Mouse (Mus musculus) kidney, postnatal 10 days (tissue): ENCODE data around the gene Ccr1l1.
"Not testable (repeated sequence)": the region's sequence is repeated elsewhere in the genome, so short reads cannot be mapped to it uniquely, and the experiment has no call there.

Experiments
- DNase-seq: peaks from one replicate; pipeline ENCODE4 v3.0.0; 2021; ENCODE audit warnings: mixed read lengths

Ccr1l1 gene

DNA sequence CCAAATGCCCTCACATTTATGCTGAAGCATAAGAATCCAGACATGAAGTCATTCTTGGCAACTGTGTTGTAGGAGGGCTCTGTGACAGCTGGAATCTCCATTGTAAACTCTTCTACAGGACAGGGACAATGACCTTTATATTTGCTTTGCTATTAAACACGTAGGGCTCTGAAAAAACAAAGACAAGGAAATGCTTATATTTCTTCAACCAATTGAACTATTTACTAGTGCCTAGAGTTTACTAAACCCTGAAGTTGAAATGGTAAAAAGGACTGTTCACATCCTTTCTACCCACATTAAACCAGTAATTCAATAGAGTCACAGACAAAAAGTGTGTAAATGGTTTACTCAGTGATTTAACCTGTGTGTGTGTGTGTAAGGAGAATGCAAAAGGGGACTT is at the start of gene Ccr1l1:
Ccr1l1 (minus strand) TSS at position 101 of the 400 bp plus-strand sequence.
- no peak for DNase-seq

DNA sequence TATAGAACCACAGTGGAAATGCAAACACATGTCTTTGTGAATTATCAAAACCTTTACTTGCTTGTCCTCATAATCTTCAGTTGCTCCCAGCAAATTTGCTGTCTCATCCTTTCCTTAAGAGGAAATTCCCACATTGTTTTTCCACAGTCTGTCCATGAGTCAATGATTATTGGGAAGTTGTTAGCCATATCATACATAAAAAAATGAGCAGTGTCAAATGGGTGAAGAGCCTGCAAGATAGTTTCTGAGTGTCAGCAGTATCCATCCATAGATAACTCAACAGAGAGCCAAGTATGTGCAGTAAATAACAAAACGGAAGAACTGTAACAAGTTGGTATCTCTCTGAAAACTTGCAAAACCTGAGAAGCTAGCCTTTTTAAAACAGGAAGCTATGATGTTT is 43.5 kb upstream of the Ccr1l1 start, which contains the start of gene Ccr3:
Ccr3 (plus strand) TSS at position 301 of the 400 bp plus-strand sequence.
- DNase-seq = no peak

DNA sequence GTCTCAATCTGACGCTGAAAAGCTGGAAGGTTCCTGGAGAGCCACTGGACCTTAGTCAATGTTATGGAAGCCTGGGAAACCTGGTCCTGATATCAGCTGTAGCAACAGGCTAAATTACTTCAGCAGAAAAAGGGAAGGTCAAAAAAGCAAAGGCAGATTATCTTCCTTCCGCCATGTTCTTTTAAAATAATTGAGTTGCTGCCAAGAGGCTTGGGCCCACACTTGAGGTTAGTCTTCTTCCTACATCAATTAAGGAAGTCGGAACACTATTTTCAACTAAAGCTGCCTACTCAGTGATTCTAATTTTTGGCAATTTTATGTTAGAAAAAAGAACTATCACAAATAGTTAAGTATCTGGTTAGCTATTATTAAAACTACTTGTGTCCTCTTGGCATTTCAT is 41.7 kb upstream of the Ccr1l1 start:
- DNase-seq = no peak

DNA sequence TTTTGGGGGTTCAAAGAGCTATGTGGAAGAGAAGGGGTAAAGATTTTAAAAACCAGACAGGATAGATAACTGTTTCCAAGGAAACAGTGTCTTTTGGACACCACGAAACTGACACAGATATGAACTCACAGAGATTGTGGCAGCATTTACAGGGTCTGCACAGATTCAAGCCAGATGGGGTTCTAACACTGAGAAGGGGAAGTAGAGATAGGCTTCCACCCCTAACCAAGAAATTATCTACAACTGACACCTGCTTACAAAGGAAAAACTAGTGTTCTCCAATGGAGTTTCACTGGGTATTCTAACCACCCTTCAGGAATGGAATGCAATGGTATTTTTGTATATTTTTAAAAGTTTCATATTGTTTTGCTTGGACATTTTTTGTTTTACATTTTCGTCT is 37.8 kb upstream of the Ccr1l1 start:
- DNase-seq = no peak

DNA sequence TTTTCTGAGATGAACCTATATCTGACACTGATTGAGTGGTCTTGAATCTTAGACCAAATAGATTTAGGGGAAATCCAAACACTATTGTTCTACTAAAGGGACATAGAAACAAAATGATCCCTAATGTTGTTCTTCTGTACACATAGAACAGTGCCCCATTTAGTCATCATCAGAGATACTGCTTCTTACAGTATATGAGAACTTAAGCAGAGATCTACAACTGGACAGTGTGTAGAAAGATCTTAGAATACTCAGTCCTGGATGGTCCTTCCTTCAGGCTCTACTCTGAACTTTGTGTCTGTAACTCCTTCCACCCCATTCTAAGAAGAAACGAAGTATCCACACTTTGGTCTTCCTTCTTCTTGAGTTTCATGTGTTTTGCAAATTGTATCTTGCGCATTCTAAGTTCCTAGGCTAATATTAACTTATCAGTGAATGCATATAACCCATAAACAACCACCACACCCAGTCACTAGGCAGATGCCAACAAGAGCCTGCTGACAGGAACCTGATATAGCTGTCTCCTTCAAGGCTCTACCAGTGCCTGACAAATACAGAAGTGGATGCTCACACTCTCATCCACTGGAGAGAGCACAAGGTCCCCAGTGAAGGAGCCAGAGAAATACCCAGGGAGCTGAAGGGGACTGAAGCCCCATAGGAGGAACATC is 36.9 kb upstream of the Ccr1l1 start:
- DNase-seq = no peak

DNA sequence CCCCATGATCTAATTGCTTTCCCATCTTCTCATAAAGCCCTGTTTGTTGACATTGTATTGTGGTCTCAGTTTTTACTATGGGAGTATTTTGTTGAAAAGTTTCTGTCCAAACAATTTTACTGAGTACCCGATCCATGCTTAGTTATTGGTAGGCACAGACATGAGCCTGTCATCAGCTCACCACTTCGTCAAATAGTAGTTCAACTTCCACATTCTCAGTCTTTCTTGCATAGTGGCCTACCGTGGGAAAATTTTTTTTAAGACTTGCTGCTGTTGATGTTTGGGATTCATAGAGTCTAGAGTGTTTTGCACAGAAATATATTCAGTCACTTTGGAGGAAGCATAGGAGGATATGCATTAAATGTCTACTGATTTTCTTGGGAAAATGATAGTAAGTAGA is 35.1 kb upstream of the Ccr1l1 start:
- DNase-seq = no peak

DNA sequence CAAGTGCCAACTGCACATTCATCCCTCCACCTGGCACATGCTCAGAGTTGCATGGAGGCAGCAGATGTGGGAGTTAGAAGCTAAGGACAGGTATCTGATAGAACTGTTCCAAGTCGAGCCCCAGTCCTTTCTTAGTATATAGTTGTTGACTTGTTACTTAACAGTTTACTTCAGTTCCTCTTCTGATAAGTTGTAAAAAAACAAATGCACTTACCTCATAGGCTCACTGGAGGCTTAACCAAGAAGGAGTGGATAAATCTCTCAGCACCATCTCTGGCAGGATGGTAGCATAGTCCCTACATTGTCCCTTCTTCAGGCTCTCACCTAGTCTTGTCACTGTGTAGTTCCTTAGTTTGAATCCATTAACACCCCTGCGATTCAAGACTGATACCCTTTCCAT is 34.5 kb upstream of the Ccr1l1 start:
- no peak for DNase-seq

DNA sequence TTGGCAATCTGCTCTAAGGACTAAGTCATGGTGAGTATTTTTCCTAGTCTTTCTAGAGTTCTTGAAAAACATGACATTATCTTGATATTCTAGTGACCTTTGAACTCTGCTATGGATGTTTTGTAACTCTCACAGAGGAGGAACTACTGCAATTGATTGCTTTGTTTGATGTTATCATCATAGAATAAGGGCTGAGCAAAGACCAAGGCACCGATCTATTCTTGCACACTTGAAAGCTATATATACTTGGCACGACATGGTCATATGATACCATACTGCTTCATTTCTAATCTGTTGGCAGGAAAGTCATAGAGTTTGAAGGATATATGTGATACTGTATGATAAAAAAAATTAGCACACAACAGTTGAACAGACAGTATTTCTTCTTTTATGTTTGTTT is 21.6 kb upstream of the Ccr1l1 start:
- DNase-seq = no peak

DNA sequence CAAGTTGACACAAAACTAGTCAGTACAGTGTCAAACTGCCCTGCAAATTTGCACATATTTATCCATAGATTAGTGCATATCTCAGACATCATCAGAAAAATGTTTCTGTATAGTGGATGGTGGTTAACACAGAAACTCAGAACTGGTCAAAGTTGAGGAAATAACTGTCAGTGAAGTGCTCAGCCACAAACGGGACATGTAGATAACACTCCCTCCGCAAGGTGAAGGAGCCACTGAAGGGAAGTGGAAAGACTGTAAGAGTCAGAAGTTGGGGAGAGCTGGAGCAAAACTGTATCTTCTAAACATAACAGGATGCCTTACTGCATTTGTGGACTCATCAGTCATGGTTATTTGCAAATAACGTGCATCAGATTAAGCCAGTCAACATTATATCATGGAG is 19.5 kb upstream of the Ccr1l1 start:
- DNase-seq = no peak

DNA sequence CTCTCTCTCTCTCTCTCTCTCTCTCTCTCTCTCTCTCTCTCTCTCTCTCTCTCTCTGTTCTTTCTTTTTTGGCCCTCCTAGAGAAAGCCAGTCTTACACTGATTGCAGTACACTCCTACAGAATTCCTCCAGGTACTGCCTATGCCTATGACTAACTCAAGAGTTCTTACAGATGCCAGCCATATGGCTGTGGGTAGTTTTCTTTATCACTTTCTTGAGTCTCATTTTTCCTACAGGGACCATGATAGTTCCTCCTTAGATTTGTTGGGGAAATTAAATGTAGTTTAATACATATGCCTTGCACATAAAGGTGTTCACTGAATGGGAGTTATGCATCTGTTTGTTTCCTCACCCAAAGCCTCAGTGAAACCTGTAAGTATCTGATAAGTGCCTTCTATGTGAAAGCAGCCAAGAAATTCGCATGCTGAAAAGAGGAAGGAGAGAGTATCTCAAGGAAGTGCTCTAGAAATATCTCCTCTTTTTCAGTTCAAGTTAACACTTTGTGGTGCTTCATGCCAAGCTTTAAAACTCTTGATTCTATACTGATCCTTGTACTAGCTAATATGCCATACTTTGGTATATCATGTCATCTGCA is 13.2 kb upstream of the Ccr1l1 start:
- no peak for DNase-seq

DNA sequence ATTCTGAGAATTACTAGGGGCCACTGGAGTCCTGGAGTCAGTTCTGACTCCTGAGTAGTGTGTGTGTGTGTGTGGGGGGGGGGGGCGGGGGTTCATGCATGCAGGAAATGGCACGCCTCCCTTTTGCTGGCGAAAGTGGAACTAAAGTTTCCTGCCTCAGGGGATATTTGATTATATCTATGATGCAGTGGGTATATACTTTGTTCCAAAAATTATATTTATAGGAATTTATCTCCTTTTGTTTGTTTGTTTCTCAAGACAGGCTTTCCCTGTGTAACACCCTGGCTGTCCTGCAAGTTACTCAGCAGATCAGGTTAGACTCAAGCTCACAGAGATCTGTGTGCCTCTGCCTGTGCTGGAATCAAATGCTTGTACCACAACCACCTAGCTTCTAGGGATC is 11.5 kb upstream of the Ccr1l1 start:
- peak; percentile 7 for DNase-seq

DNA sequence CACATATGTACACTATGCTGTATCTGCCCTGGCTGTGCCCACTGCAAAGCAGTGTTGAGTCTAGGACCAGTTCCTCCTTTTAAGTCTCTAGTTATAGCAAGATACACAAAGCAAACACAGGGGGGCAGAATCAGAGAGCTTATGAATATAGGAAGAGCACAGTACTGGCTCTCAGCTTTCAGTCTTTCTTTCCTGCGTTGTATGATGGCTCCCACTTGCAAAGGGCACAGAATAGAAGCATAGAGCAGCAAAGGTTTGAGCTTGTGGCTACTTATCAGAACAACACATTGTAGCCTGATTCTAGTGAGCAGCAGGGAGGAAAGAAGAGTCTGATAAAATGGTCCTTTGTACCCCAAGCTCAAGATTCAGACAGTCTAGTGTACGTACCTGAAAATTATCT is 8.0 kb upstream of the Ccr1l1 start:
- no peak for DNase-seq

DNA sequence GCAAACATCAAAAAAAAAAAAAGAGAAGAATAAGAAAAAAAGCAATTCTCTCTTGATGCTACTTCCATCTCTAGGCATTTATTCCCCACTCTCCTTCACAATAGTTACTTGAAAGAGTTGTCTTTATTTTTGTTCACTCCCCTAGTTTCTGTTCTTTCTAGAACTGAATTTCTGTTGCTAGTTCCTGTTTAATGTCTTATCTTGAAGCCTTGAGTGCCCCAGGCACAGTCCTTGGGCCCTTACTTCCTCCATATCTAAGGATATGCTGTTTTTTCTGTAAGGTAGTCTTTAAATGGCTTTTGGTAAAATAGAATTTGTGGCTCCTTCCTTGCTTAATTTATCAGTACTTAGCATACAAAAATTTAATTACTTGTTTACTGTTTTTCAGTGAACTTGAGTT is 6.7 kb upstream of the Ccr1l1 start:
- DNase-seq = no peak

DNA sequence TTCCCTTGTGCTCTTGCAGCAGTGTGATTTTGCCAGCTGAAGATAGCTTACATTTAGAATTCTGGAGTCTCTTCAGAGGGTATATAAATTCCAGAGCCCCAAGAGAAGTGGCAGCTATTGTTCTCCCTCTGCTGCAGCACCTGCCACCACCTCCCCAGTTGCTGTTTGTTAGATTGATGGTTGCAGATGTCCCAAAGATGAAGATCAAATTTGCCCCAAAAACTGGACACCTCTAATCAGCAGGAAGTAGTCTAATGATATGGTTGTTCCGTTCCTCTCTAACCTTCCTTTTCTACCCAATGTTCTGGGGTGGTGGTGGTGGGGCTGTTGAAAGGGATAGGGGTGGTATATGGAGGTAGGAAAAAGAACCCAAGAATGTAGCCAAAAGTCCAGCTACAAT is 4.5 kb upstream of the Ccr1l1 start:
- no peak for DNase-seq

DNA sequence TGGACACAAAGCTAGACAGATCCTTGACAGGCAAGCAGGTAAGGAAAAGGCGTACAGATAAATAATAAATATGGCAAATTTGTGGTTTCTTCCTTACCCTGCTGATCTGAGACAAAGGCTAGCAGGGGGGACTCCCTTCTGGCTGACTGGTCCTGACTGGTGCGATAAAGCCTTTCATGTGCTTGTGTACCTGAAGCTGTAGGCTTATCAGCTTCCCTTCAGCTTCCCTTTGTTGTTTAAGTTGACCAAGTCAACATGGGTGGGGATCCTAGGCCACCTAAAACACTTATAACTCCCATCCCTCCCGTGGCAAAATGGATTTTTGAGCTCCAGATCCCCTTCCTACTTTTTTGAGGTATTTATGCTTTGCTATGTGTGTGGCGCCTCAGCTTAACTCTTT is 3.7 kb upstream of the Ccr1l1 start:
- DNase-seq = no peak

DNA sequence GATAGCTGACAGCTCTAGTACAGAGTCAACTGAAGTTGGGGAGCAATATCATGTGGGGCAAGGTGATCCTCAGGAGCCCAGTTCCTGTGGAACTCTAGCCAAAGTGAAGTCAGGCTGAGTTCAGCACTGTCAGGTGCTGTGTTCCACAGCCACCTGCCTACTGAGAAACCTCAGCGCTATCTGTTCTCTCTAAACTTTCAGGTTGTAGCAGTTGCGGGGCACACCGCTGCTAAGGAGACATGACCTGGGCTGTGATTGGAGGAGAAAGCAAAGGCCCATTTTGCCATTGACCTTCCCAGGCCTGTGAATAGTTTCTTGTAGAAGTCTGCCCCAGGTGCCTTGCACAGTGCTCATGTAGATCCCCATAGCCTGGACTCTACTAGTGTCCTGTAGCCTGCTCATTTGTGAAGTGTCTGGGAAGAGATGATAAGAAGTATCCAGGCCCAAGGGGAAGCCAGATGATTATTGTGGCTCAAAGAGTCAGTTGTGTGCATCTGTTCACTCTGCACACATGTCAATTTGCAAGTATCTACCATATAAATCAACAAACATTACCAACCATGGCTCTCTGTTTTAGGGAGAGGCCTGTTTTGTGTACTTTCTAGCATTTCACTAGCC is 2.8 kb upstream of the Ccr1l1 start:
- DNase-seq = not testable (repeated sequence)

DNA sequence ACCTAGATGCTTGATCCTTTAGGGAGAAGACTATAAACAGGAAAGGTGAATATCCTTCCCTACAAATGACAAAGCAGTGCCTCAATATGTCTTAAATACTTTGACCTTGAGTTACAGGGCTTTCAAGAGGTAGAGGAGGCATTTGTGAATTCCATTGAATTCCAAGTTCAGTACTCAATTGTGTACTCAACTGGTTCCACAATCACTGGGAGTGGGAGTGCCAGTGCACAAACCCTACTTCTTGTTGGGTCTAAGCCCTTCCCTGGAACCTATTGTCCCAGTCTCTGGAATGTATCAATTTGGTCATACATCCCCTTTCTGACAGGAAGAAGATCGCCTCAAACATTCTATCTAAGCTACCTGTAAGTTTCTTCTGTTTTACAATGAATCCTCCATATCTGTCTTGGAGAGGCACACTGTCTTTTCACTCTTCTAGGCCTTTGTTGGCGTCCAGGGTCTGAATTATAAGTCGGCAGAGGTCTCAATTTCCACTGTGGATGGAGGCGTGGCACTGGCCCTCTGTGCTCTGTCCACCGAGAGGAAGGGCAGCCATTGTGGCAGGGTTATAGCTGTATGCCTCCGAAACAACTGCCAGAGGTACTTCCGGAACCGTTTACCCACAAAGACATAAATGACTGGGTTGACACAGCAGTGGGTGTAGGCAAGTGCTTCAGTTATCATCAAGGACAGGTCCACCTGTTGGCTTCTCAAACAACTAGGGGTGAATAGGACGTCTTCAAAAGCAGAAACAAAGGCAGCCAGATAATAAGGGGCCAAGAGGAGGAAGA is 1.1 kb downstream of the Ccr1l1 start:
- DNase-seq = no peak

DNA sequence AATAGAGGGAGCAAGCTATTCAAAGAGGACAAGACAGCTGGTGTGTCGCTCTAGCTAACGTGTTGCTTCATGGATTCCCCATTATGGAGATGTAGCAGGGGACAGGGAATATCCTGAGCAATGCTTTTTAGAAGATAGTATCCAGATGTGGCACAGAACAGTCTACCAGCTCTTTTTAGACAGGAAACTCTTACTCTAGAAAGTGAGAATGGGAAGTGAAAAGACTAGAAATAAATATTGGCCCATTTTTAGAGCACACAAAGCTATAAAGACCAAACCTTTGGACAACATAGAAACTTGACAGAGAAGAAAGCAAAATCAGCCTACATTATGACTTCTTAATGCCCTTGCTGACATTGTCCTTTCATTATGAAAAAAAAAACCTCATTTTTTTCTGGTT is 2.6 kb downstream of the Ccr1l1 start:
- no peak for DNase-seq

DNA sequence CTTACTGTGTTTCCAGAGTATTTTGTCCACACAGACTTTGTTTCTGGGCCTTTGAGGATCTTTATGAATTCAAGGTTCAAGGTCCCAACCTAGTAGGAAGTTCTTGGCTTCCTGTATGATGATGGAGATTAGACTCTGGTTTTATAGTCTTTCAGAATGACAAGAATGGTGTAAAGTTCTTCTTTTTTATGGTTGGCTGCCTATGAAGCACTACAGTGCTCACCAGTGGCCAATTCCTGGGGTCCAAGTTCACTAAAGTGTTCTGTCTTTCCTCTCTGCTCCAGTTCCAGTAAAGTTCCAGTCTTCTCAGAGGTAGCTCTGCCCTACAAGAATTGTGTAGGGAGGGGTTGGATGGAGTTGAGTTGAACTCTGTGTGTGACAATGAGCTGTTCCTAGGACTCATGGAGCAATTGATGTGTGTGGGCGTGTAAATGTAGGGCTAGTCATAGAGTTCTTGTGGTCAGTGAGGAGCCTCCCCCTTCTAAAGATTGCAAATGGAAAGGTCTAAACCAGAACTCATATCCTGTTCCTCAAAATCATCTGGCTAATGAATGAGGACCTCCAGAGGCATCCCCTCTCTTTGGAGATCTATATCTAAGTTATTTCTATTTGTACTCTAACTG is 9.8 kb downstream of the Ccr1l1 start, which contains the start of gene Ccr1:
Ccr1 (minus strand) TSS at position 403 of the 623 bp plus-strand sequence.
- no peak for DNase-seq

DNA sequence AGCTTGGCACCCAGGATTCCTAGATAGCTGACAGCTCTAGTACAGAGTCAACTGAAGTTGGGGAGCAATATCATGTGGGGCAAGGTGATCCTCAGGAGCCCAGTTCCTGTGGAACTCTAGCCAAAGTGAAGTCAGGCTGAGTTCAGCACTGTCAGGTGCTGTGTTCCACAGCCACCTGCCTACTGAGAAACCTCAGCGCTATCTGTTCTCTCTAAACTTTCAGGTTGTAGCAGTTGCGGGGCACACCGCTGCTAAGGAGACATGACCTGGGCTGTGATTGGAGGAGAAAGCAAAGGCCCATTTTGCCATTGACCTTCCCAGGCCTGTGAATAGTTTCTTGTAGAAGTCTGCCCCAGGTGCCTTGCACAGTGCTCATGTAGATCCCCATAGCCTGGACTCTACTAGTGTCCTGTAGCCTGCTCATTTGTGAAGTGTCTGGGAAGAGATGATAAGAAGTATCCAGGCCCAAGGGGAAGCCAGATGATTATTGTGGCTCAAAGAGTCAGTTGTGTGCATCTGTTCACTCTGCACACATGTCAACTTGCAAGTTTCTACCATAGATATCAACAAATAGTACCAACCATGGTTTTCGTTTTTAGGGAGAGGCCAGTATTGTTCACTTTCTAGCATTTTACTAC is 11.2 kb downstream of the Ccr1l1 start:
- not testable (repeated sequence) for DNase-seq

DNA sequence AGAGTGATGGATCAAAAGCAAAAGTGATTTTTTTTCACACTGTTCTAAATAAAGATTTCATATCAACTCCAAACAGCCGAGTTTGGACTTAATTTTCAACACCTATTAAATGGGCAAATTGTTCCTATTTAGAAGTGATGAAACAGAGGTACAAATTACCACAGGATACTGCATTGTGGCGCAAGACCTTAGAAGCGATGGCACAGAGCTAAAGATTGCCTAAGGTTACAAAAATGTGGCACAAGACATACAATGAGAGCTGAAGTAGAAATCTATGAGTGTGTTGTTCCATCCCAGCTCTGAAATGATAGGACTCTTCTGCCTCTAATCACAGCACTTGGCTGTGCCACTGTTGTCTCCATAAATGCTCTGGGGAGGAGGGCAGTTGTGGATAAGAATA is 13.4 kb downstream of the Ccr1l1 start:
- DNase-seq = no peak

DNA sequence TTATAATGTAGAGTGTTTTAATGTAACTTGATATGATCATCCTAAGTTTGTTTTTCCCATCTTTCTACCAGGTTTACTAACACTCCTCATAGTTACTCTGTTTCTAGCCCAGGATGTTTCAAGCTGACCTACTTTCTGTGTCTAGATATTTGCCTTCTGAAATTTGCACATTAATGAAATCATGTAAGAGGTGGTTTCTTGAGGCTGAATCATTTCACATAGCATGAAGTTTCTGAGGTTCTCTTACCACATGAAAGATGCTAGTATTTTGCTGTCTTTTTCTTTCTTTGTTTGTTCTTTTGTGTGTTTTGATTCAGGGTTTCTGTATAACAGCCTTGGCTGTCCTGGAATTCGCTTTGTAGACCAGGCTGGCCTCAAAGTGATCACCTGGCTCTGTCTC is 18.0 kb downstream of the Ccr1l1 start:
- DNase-seq = no peak
